Mouse (Mus musculus) lung, embryonic 14.5 days (tissue): ENCODE measurements around the gene Fam92b. TPM values are rescaled to one million over a fixed set of nuclear protein-coding genes. Genes with fewer than 3 reads are reported as not detected.

Experiments
- ATAC-seq: fragments of 200-750 bp; cut with Nextera tagmentation; 2 replicates; pipeline ENCODE4 v1.8.0; 2017; ENCODE audit warnings: mild to moderate bottlenecking, moderate TSS enrichment, moderate library complexity; ENCODE audit not compliant: insufficient read depth
- DNase-seq: peaks from one replicate; pipeline ENCODE4 v3.0.0-alpha.2; 2015
- H3K27ac ChIP-seq: fragments of 300-500 bp; sonication (generic); 2 replicates; pipeline ENCODE4 v1.5.1; 2014; ENCODE audit warnings: low read depth, mild to moderate bottlenecking, moderate library complexity
- H3K27me3 ChIP-seq: fragments of 300-500 bp; sonication (generic); 2 replicates; pipeline ENCODE4 v1.6.1; 2014; ENCODE audit warnings: low read length, control low read depth; ENCODE audit not compliant: insufficient read depth
- H3K36me3 ChIP-seq: fragments of 300-500 bp; sonication (generic); 2 replicates; pipeline ENCODE4 v1.6.1; 2014; ENCODE audit warnings: control low read depth; ENCODE audit not compliant: insufficient read depth
- H3K4me1 ChIP-seq: fragments of 300-500 bp; sonication (generic); 2 replicates; pipeline ENCODE4 v1.6.1; 2014; ENCODE audit warnings: antibody characterized with exemption, control low read depth; ENCODE audit not compliant: insufficient read depth
- H3K4me2 ChIP-seq: fragments of 300-500 bp; sonication (generic); 2 replicates; pipeline ENCODE4 v1.6.1; 2014; ENCODE audit warnings: mild to moderate bottlenecking
- H3K4me3 ChIP-seq: fragments of 300-500 bp; sonication (generic); 2 replicates; pipeline ENCODE4 v1.5.1; 2014; ENCODE audit warnings: low read depth, low read length
- H3K9ac ChIP-seq: fragments of 300-500 bp; sonication (generic); 2 replicates; pipeline ENCODE4 v1.6.1; 2014
- H3K9me3 ChIP-seq: fragments of 300-500 bp; sonication (generic); 2 replicates; pipeline ENCODE4 v1.6.1; 2016; ENCODE audit warnings: low read depth, low read length, control low read depth
- CTCF ChIP-seq: IDR thresholded peaks from 2 replicates; pipeline ENCODE4 v1.5.1; 2016; ENCODE audit warnings: antibody characterized with exemption, low read depth
- WGBS: fragments of 180-500 bp; shearing (Covaris S2); extraction: QIAGEN DNeasy Blood & Tissue Kit; methylation state at CpG from one replicate; pipeline ENCODE4 v1.1.7; 2014; 5-methylcytosine and 5-hydroxymethylcytosine counted together
- polyA plus RNA-seq: library from polyadenylated mRNA; unstranded; fragments of >200 nt; fragmentation: Nextera tagmentation; extraction: Ambion mirVana; gene quantifications from 2 replicates; pipeline ENCODE4 v1.2.1, GENCODE M21; 2014

The Fam92b gene
- polyA plus RNA-seq, 1 experiment from 2014 or later = not detected

- H3K27me3 ChIP-seq = no peaks in the 10 kb centered on the region
- peak overlapping the region; percentile 95 for H3K27ac ChIP-seq
- peak overlapping the region; percentile 57; the same call in 1 of the 2 replicates for H3K4me2 ChIP-seq
- no peak overlapping the region for H3K4me3 ChIP-seq
- H3K4me1 ChIP-seq = peaks cover 37% of the 10 kb centered on the region
- ATAC-seq (no peak; the same call in 1 of the 2 replicates), DNase-seq (no peak)
- H3K36me3 ChIP-seq = no peaks in the 10 kb centered on the region
- no peaks in the 10 kb centered on the region for H3K9me3 ChIP-seq
- TF ChIP-seq CTCF = no peak
- WGBS = 76% methylated on average over 17 of the region's 17 CpGs
- H3K9ac ChIP-seq = no peak overlapping the region
These were observed 13.0 kb upstream of the Fam92b start for GRCm38 (mm10) chr8:120190107-120190809.

- no peak for TF ChIP-seq CTCF
- Histone ChIP-seq H3K9ac (no peak overlapping the region), H3K4me2 (no peak overlapping the region), H3K27ac (peak overlapping the region; percentile 27; the same call in 1 of the 2 replicates), H3K4me1 (peaks cover 46% of the 10 kb centered on the region), H3K4me3 (no peak overlapping the region), H3K36me3 (no peaks in the 10 kb centered on the region), H3K27me3 (no peaks in the 10 kb centered on the region), H3K9me3 (no peaks in the 10 kb centered on the region)
- DNase-seq (no peak), ATAC-seq (no peak)
- 56% methylated on average over 6 of the region's 6 CpGs for WGBS
These were observed 12.2 kb upstream of the Fam92b start for GRCm38 (mm10) chr8:120189440-120189839.

- no peak overlapping the region for H3K9ac ChIP-seq
- no peaks in the 10 kb centered on the region for H3K27me3 ChIP-seq
- ATAC-seq = no peak
- no peak for TF ChIP-seq CTCF
- H3K4me2 ChIP-seq = no peak overlapping the region
- peaks cover 51% of the 10 kb centered on the region for H3K4me1 ChIP-seq
- no peak for DNase-seq
- H3K27ac ChIP-seq = no peak overlapping the region
- H3K9me3 ChIP-seq = no peaks in the 10 kb centered on the region
- H3K4me3 ChIP-seq = no peak overlapping the region
- WGBS = 79% methylated on average over 6 of the region's 6 CpGs
- no peaks in the 10 kb centered on the region for H3K36me3 ChIP-seq
These were observed 11.2 kb upstream of the Fam92b start for GRCm38 (mm10) chr8:120188510-120188909.

- WGBS = 45% methylated on average over 8 of the region's 8 CpGs
- Histone ChIP-seq H3K27me3 (no peaks in the 10 kb centered on the region), H3K9ac (no peak overlapping the region), H3K9me3 (no peaks in the 10 kb centered on the region), H3K4me3 (no peak overlapping the region), H3K27ac (no peak overlapping the region), H3K4me1 (peaks cover 49% of the 10 kb centered on the region), H3K36me3 (no peaks in the 10 kb centered on the region), H3K4me2 (no peak overlapping the region)
- TF ChIP-seq CTCF = no peak
- no peak for ATAC-seq
- no peak for DNase-seq
These were observed 9.2 kb upstream of the Fam92b start for GRCm38 (mm10) chr8:120186454-120186853.

GRCm38 (mm10) chr8:120184850-120185792 lies 7.9 kb upstream of the Fam92b start:
- Histone ChIP-seq H3K9ac (no peak overlapping the region), H3K4me2 (peak overlapping the region; percentile 31; the same call in 1 of the 2 replicates), H3K4me1 (peaks cover 39% of the 10 kb centered on the region), H3K27me3 (no peaks in the 10 kb centered on the region), H3K27ac (peak overlapping the region; percentile 63), H3K36me3 (no peaks in the 10 kb centered on the region), H3K9me3 (no peaks in the 10 kb centered on the region), H3K4me3 (no peak overlapping the region)
- WGBS = 12% methylated on average over 17 of the region's 17 CpGs
- TF ChIP-seq CTCF = no peak
- DNase-seq = peak; percentile 81
- ATAC-seq = peak; percentile 23

- H3K9ac ChIP-seq = no peak overlapping the region
- no peaks in the 10 kb centered on the region for H3K36me3 ChIP-seq
- H3K27me3 ChIP-seq = no peaks in the 10 kb centered on the region
- DNase-seq = peak; percentile 77
- no peaks in the 10 kb centered on the region for H3K9me3 ChIP-seq
- peak overlapping the region; percentile 23; the same call in 1 of the 2 replicates for H3K4me2 ChIP-seq
- peak overlapping the region; percentile 63; the same call in 1 of the 2 replicates for H3K27ac ChIP-seq
- TF ChIP-seq CTCF = no peak
- H3K4me1 ChIP-seq = peaks cover 32% of the 10 kb centered on the region
- peak; percentile 59 for ATAC-seq
- 12% methylated on average over 9 of the region's 9 CpGs for WGBS
- H3K4me3 ChIP-seq = no peak overlapping the region
These were observed 7.1 kb upstream of the Fam92b start for GRCm38 (mm10) chr8:120184366-120184765.
